Mouse (Mus musculus): ENCODE measurements at regions not wholly inside any gene's neighbourhood (a gene's known extent, or its start where the extent isn't known, plus 50 kb on each side); places are given as distances from the start of the nearest gene placed in this dataset.

- no peak overlapping the region for H3K4me3 ChIP-seq (ENCODE audit: low read depth, low read length)
- H3K36me3 ChIP-seq (ENCODE audit: insufficient read depth, low read length): no peaks in the 10 kb centered on the region
- no peaks in the 10 kb centered on the region for H3K9me3 ChIP-seq (ENCODE audit: low read length)
- H3K9ac ChIP-seq (replicated peaks; ENCODE audit: low read length, poor library complexity, severe bottlenecking): no peak overlapping the region
- H3K27me3 ChIP-seq (ENCODE audit: insufficient read depth, low read length): no peaks in the 10 kb centered on the region
- H3K4me1 ChIP-seq (ENCODE audit: insufficient read depth, low read length): no peaks in the 10 kb centered on the region
- WGBS: 35% methylated on average over 19 of the region's 19 CpGs
- ATAC-seq (ENCODE audit: low FRiP score) (peak; percentile 80), DNase-seq (ENCODE audit: low spot score) (peak; percentile 49)
- no peak overlapping the region for H3K4me2 ChIP-seq (ENCODE audit: low read depth, low read length, poor library complexity, severe bottlenecking)
- TF ChIP-seq CTCF (IDR thresholded peaks at IDR 0.05): no peak
- H3K27ac ChIP-seq (ENCODE audit: low read depth, low read length): 0 out of 2 replicates have a peak overlapping the region, but pooled peaks have one; percentile 26
Measured at GRCm38 (mm10) chr19:15340305-15340983, 606.7 kb downstream of the Psat1 start.

GRCm38 (mm10) chr19:15339979-15340304 lies 607.2 kb downstream of the Psat1 start:
- WGBS: 62% methylated on average over 11 of the region's 11 CpGs
- Histone ChIP-seq H3K27ac (ENCODE audit: low read depth, low read length) (0 out of 2 replicates have a peak overlapping the region, but pooled peaks have one; percentile 26), H3K9me3 (ENCODE audit: low read length) (no peaks in the 10 kb centered on the region), H3K4me3 (ENCODE audit: low read depth, low read length) (no peak overlapping the region), H3K27me3 (ENCODE audit: insufficient read depth, low read length) (no peaks in the 10 kb centered on the region), H3K36me3 (ENCODE audit: insufficient read depth, low read length) (no peaks in the 10 kb centered on the region), H3K4me2 (ENCODE audit: low read depth, low read length, poor library complexity, severe bottlenecking) (no peak overlapping the region), H3K9ac (replicated peaks; ENCODE audit: low read length, poor library complexity, severe bottlenecking) (no peak overlapping the region), H3K4me1 (ENCODE audit: insufficient read depth, low read length) (no peaks in the 10 kb centered on the region)
- ATAC-seq (ENCODE audit: low FRiP score) (peak; percentile 44; the same call in 1 of the 2 replicates), DNase-seq (ENCODE audit: low spot score) (no peak)
- TF ChIP-seq CTCF (IDR thresholded peaks at IDR 0.05): no peak

GRCm38 (mm10) chr19:15330155-15330554 lies 617.0 kb downstream of the Psat1 start:
- H3K36me3 ChIP-seq (ENCODE audit: insufficient read depth, low read length): no peaks in the 10 kb centered on the region
- no peak overlapping the region for H3K9ac ChIP-seq (replicated peaks; ENCODE audit: low read length, poor library complexity, severe bottlenecking)
- ATAC-seq (ENCODE audit: low FRiP score): no peak
- no peak for TF ChIP-seq CTCF (IDR thresholded peaks at IDR 0.05)
- H3K4me1 ChIP-seq (ENCODE audit: insufficient read depth, low read length): no peaks in the 10 kb centered on the region
- H3K27ac ChIP-seq (ENCODE audit: low read depth, low read length): no peak overlapping the region
- H3K9me3 ChIP-seq (ENCODE audit: low read length): no peaks in the 10 kb centered on the region
- peak; percentile 5 for DNase-seq (ENCODE audit: low spot score)
- WGBS: 84% methylated on average over 3 of the region's 3 CpGs
- H3K4me3 ChIP-seq (ENCODE audit: low read depth, low read length): no peak overlapping the region
- H3K27me3 ChIP-seq (ENCODE audit: insufficient read depth, low read length): no peaks in the 10 kb centered on the region
- no peak overlapping the region for H3K4me2 ChIP-seq (ENCODE audit: low read depth, low read length, poor library complexity, severe bottlenecking)

- ATAC-seq (ENCODE audit: low FRiP score) (no peak), DNase-seq (ENCODE audit: low spot score) (peak; percentile 15)
- H3K27ac ChIP-seq (ENCODE audit: low read depth, low read length): no peak overlapping the region
- H3K4me1 ChIP-seq (ENCODE audit: insufficient read depth, low read length): no peaks in the 10 kb centered on the region
- TF ChIP-seq CTCF (IDR thresholded peaks at IDR 0.05): peak; percentile 51
- no peaks in the 10 kb centered on the region for H3K27me3 ChIP-seq (ENCODE audit: insufficient read depth, low read length)
- H3K4me3 ChIP-seq (ENCODE audit: low read depth, low read length): no peak overlapping the region
- no peak overlapping the region for H3K4me2 ChIP-seq (ENCODE audit: low read depth, low read length, poor library complexity, severe bottlenecking)
- H3K9ac ChIP-seq (replicated peaks; ENCODE audit: low read length, poor library complexity, severe bottlenecking): no peak overlapping the region
- no peaks in the 10 kb centered on the region for H3K9me3 ChIP-seq (ENCODE audit: low read length)
- no peaks in the 10 kb centered on the region for H3K36me3 ChIP-seq (ENCODE audit: insufficient read depth, low read length)
- WGBS: 45% methylated on average over 6 of the region's 6 CpGs
Measured at GRCm38 (mm10) chr19:15299474-15299873, 647.7 kb downstream of the Psat1 start.

GRCm38 (mm10) chr19:15285016-15285415 lies 662.1 kb downstream of the Psat1 start:
- Histone ChIP-seq H3K36me3 (ENCODE audit: insufficient read depth, low read length) (no peaks in the 10 kb centered on the region), H3K4me1 (ENCODE audit: insufficient read depth, low read length) (no peaks in the 10 kb centered on the region), H3K9ac (replicated peaks; ENCODE audit: low read length, poor library complexity, severe bottlenecking) (no peak overlapping the region), H3K4me2 (ENCODE audit: low read depth, low read length, poor library complexity, severe bottlenecking) (no peak overlapping the region), H3K27me3 (ENCODE audit: insufficient read depth, low read length) (no peaks in the 10 kb centered on the region), H3K9me3 (ENCODE audit: low read length) (no peaks in the 10 kb centered on the region), H3K27ac (ENCODE audit: low read depth, low read length) (no peak overlapping the region), H3K4me3 (ENCODE audit: low read depth, low read length) (no peak overlapping the region)
- ATAC-seq (ENCODE audit: low FRiP score) (no peak), DNase-seq (ENCODE audit: low spot score) (no peak)
- TF ChIP-seq CTCF (IDR thresholded peaks at IDR 0.05): no peak
- WGBS: 92% methylated on average over 2 of the region's 2 CpGs

- ATAC-seq (ENCODE audit: low FRiP score) (no peak), DNase-seq (ENCODE audit: low spot score) (peak; percentile 14)
- Histone ChIP-seq H3K27me3 (ENCODE audit: insufficient read depth, low read length) (no peaks in the 10 kb centered on the region), H3K9ac (replicated peaks; ENCODE audit: low read length, poor library complexity, severe bottlenecking) (no peak overlapping the region), H3K4me1 (ENCODE audit: insufficient read depth, low read length) (no peaks in the 10 kb centered on the region), H3K9me3 (ENCODE audit: low read length) (no peaks in the 10 kb centered on the region), H3K4me3 (ENCODE audit: low read depth, low read length) (no peak overlapping the region), H3K27ac (ENCODE audit: low read depth, low read length) (no peak overlapping the region), H3K4me2 (ENCODE audit: low read depth, low read length, poor library complexity, severe bottlenecking) (no peak overlapping the region), H3K36me3 (ENCODE audit: insufficient read depth, low read length) (no peaks in the 10 kb centered on the region)
- WGBS: 34% methylated on average over 3 of the region's 3 CpGs
- no peak for TF ChIP-seq CTCF (IDR thresholded peaks at IDR 0.05)
Measured at GRCm38 (mm10) chr19:15242781-15243180, 644.9 kb upstream of the Tle4 start.
